Mouse (Mus musculus) embryonic facial prominence, embryonic 11.5 days (tissue): ENCODE data around the gene Csnk1d. TPM values are rescaled to one million over a fixed set of nuclear protein-coding genes. Genes with fewer than 3 reads are reported as not detected.
A peak's percentile ranks its signal among the peaks of the same experiment; 100 is the strongest.

ENCODE experiments used
- ATAC-seq: fragments of 200-750 bp; cut with Nextera tagmentation; replicated peaks from 2 replicates; pipeline ENCODE4 v1.8.0; 2017; ENCODE audit warnings: low read depth; ENCODE audit not compliant: insufficient number of reproducible peaks, low FRiP score, low TSS enrichment
- DNase-seq: peaks from one replicate; pipeline ENCODE4 v3.0.0-alpha.2; 2015; ENCODE audit warnings: low spot score
- H3K27ac ChIP-seq: fragments of 300-500 bp; sonication (generic); replicated peaks from 2 replicates; pipeline ENCODE4 v1.5.1; 2014; ENCODE audit warnings: mild to moderate bottlenecking, low read depth, low read length, control low read depth
- H3K27me3 ChIP-seq: fragments of 300-500 bp; sonication (generic); 2 replicates; pipeline ENCODE4 v1.6.1; 2014; ENCODE audit warnings: mild to moderate bottlenecking, low read length, moderate library complexity, mixed read lengths; ENCODE audit not compliant: control insufficient read depth, insufficient read depth
- H3K36me3 ChIP-seq: fragments of 300-500 bp; sonication (generic); replicated peaks from 2 replicates; pipeline ENCODE4 v1.6.1; 2014; ENCODE audit warnings: low read depth, mild to moderate bottlenecking, low read length, moderate library complexity, mixed read lengths; ENCODE audit not compliant: control insufficient read depth, insufficient read depth
- H3K4me1 ChIP-seq: fragments of 300-500 bp; sonication (generic); 2 replicates; pipeline ENCODE4 v1.6.1; 2014; ENCODE audit warnings: low read length, mixed read lengths; ENCODE audit not compliant: control insufficient read depth, insufficient read depth
- H3K4me2 ChIP-seq: fragments of 300-500 bp; sonication (generic); 2 replicates; pipeline ENCODE4 v1.6.1; 2014; ENCODE audit warnings: low read depth, mild to moderate bottlenecking, control low read depth, low read length, moderate library complexity
- H3K4me3 ChIP-seq: fragments of 300-500 bp; sonication (generic); 2 replicates; pipeline ENCODE4 v1.5.1; 2014; ENCODE audit warnings: low read depth, low read length, control low read depth
- H3K9ac ChIP-seq: fragments of 300-500 bp; sonication (generic); replicated peaks from 2 replicates; pipeline ENCODE4 v1.6.1; 2014; ENCODE audit warnings: mild to moderate bottlenecking, control low read depth, low read length
- H3K9me3 ChIP-seq: fragments of 300-500 bp; sonication (generic); replicated peaks from 2 replicates; pipeline ENCODE4 v1.6.1; 2016; ENCODE audit warnings: mild to moderate bottlenecking, low read length, inconsistent platforms, mixed read lengths; ENCODE audit not compliant: control insufficient read depth
- WGBS: fragments of 180-500 bp; shearing (Covaris S2); extraction: QIAGEN DNeasy Blood & Tissue Kit; methylation state at CpG from one replicate; pipeline ENCODE4 v1.1.7; 2014; 5-methylcytosine and 5-hydroxymethylcytosine counted together
- polyA plus RNA-seq: library from polyadenylated mRNA; unstranded; fragments of >200 nt; fragmentation: Nextera tagmentation; extraction: Ambion mirVana; gene quantifications from 2 replicates; pipeline ENCODE4 v1.2.1, GENCODE M21; 2014

Gene Csnk1d
- polyA plus RNA-seq, 1 experiment from 2014 or later = 60.3 TPM

GRCm38 (mm10) chr11:120957731-120958257 is 33.3 kb downstream of the Csnk1d start:
- Histone ChIP-seq H3K4me1 (no peaks in the 10 kb centered on the region), H3K4me2 (no peak overlapping the region), H3K4me3 (no peak overlapping the region), H3K27me3 (no peaks in the 10 kb centered on the region), H3K36me3 (peaks cover 8% of the 10 kb centered on the region), H3K9me3 (no peaks in the 10 kb centered on the region), H3K27ac (no peak overlapping the region), H3K9ac (no peak overlapping the region)
- ATAC-seq = no peak
- 74% methylated on average over 15 of the region's 15 CpGs for WGBS
- no peak for DNase-seq

GRCm38 (mm10) chr11:120957052-120957451 is 34.1 kb downstream of the Csnk1d start:
- no peaks in the 10 kb centered on the region for H3K9me3 ChIP-seq
- H3K4me2 ChIP-seq = no peak overlapping the region
- H3K4me3 ChIP-seq = no peak overlapping the region
- ATAC-seq = no peak
- no peak overlapping the region for H3K9ac ChIP-seq
- peaks cover 1% of the 10 kb centered on the region; the same call in 1 of the 2 replicates for H3K4me1 ChIP-seq
- no peaks in the 10 kb centered on the region for H3K27me3 ChIP-seq
- no peak for DNase-seq
- H3K27ac ChIP-seq = no peak overlapping the region
- 84% methylated on average over 8 of the region's 8 CpGs for WGBS
- H3K36me3 ChIP-seq = peaks cover 3% of the 10 kb centered on the region

GRCm38 (mm10) chr11:120955701-120956100 is 35.4 kb downstream of the Csnk1d start:
- H3K9me3 ChIP-seq = no peaks in the 10 kb centered on the region
- H3K4me2 ChIP-seq = no peak overlapping the region
- 93% methylated on average over 8 of the region's 8 CpGs for WGBS
- no peak overlapping the region for H3K9ac ChIP-seq
- no peak overlapping the region for H3K27ac ChIP-seq
- H3K27me3 ChIP-seq = no peaks in the 10 kb centered on the region
- peaks cover 3% of the 10 kb centered on the region for H3K36me3 ChIP-seq
- H3K4me3 ChIP-seq = no peak overlapping the region
- H3K4me1 ChIP-seq = peaks cover 3% of the 10 kb centered on the region; the same call in 1 of the 2 replicates
- no peak for DNase-seq
- ATAC-seq = no peak

DNA sequence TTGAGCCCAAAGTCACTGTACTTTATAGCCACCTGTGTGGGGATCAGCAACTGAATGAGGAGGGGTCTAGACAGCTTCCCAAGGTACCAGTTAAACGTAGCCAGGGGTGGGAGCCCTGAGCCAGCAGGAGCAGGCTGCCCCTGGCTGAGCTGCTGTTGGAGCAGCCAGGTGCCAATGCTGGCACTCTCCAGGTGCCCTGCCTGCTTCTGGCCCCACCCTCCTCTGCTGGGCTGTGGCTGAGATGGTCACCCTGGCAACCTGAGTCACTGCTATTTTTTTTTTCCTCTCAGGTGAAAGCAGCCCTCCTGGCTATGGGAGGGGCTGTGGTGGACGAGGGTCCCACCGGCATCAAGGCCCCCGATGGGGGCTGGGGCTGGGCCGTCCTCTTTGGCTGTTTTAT is 36.2 kb downstream of the Csnk1d start:
- Histone ChIP-seq H3K9me3 (no peaks in the 10 kb centered on the region), H3K36me3 (peaks cover 3% of the 10 kb centered on the region), H3K4me3 (no peak overlapping the region), H3K4me1 (peaks cover 3% of the 10 kb centered on the region; the same call in 1 of the 2 replicates), H3K9ac (no peak overlapping the region), H3K27me3 (no peaks in the 10 kb centered on the region), H3K4me2 (no peak overlapping the region), H3K27ac (no peak overlapping the region)
- 85% methylated on average over 5 of the region's 5 CpGs for WGBS
- ATAC-seq (no peak), DNase-seq (no peak)

GRCm38 (mm10) chr11:120951731-120952730 is 39.1 kb downstream of the Csnk1d start:
- H3K9me3 ChIP-seq = no peaks in the 10 kb centered on the region
- peak overlapping the region; percentile 76; the same call in 1 of the 2 replicates for H3K4me2 ChIP-seq
- no peak overlapping the region; the same call in 1 of the 2 replicates for H3K9ac ChIP-seq
- no peaks in the 10 kb centered on the region; the same call in 1 of the 2 replicates for H3K27me3 ChIP-seq
- H3K36me3 ChIP-seq = no peaks in the 10 kb centered on the region; the same call in none of the 2 replicates
- H3K4me3 ChIP-seq = peak overlapping the region; percentile 13; the same call in 1 of the 2 replicates
- DNase-seq (no peak), ATAC-seq (no peak)
- no peak overlapping the region for H3K27ac ChIP-seq
- H3K4me1 ChIP-seq = peaks cover 5% of the 10 kb centered on the region
- WGBS = 81% methylated on average over 9 of the region's 9 CpGs

- Histone ChIP-seq H3K4me2 (peak overlapping the region; percentile 76), H3K9ac (peak overlapping the region; percentile 35), H3K4me1 (peaks cover 5% of the 10 kb centered on the region), H3K36me3 (no peaks in the 10 kb centered on the region; the same call in 1 of the 2 replicates), H3K4me3 (peak overlapping the region; percentile 53), H3K27me3 (no peaks in the 10 kb centered on the region; the same call in 1 of the 2 replicates), H3K9me3 (no peaks in the 10 kb centered on the region), H3K27ac (peak overlapping the region; percentile 43)
- DNase-seq (no peak), ATAC-seq (peak; percentile 30; the same call in 1 of the 2 replicates)
- 28% methylated on average over 8 of the region's 8 CpGs for WGBS
Measured at GRCm38 (mm10) chr11:120951237-120951636, 39.9 kb downstream of the Csnk1d start.

DNA sequence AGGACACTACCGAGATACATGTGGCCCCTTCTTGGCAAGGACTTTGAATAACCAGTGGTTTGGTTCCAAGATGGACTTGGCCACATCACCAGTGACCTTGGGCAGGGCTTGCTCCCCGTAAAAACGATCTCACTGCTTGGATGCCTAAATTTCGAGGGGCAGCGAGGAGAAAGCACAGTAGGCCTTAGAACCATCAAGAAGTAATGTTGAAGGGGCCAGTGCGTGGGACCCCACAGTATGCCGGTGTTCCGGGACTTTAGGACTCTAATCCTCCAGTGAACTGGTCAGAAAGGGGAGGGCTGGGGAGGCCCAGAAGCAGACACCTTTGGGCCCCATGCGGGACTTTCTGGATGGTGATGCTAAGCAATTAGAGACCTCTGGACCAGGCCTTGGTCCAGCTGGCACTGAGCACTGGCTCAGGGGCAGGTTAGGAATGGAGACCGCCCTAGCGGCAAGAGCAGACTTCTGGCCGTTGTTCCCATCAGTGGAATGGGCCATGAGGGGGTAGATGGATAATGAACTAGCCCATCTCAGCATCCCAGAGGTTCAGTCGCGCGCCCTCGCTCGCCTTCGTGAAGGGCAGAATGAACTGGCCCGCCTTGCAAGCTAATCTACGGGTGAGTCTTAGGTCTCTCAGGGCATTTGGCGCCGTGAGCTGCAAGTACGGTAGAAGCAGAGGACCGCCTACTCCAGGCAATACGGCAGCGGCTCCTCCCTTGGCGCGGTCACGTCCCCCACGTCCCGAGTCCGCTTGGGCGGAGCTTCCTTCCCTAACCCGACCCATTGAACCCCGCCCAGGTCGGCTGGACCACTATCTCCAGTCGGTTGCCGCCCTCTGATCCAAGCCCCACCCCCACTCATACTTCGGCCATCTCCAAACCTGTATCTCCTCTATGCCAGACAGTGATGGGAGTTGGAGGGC is 40.6 kb downstream of the Csnk1d start:
- no peak overlapping the region; the same call in 1 of the 2 replicates for H3K27ac ChIP-seq
- peaks cover 5% of the 10 kb centered on the region for H3K4me1 ChIP-seq
- DNase-seq (peak; percentile 95), ATAC-seq (peak; percentile 72)
- H3K4me3 ChIP-seq = peak overlapping the region; percentile 53
- no peaks in the 10 kb centered on the region for H3K9me3 ChIP-seq
- no peaks in the 10 kb centered on the region for H3K36me3 ChIP-seq
- no peaks in the 10 kb centered on the region; the same call in 1 of the 2 replicates for H3K27me3 ChIP-seq
- peak overlapping the region; percentile 76 for H3K4me2 ChIP-seq
- under 1% methylated on average over 38 of the region's 39 CpGs for WGBS
- peak overlapping the region; percentile 59 for H3K9ac ChIP-seq
